Comparison of ENCODE assay signal across 9 mouse cellular contexts in the genomic region with DNA sequence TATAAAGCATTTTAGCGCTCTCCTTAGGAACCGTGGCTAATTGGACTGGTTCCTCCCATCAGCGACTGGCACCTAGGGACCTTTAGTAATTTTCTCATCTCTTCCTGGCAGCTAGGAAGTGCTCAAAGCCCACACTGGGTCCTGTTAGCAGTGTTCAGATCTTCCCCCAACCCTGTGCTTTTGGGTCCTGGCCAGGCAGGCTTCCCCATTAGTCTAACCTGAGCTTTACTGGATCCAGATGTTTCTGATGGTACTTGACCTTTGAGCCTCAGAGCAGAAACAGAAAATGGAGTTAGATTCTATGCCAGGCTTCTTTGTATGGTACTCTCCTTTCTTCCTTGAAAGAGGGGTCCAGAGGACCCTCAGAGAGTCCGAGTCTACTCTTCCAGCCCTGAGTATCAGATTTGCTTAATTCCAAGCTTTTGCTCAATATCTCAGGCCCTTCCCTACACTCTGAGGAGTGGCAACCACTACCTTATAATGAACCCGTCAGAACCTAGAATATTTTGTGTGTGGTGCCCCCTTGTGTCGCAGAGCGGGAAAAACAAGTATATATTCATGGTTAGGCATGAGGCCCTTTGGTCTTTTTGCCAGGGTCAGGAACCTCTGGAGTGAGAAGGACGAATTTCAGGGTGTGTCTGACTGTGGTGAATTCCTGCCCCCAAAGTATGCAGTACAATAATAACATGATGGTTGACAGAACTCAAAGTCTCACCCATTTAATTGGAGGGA. TPM values are rescaled to one million over a fixed set of nuclear protein-coding genes. Genes with fewer than 3 reads are reported as not detected.
DNase-seq lines count a peak whose midpoint lies in the region; ATAC-seq and TF ChIP-seq lines count a peak whose summit lies in the region.
"Had no signal": no experiment of that assay in that cellular context is flagged by ENCODE, and none has a peak within 500 bp of the region (broad histone marks: within the 10 kb centered on the region; RNA-seq: fewer than 3 reads in every experiment).

No protein-coding gene starts in this region.

- H3K4me3 ChIP-seq in G1E (ENCODE audit: low read depth, low read length): no peak overlapping the region
- no peak overlapping the region for H3K4me3 ChIP-seq in forebrain, embryonic 16.5 days (replicated peaks; ENCODE audit: low read length)
- H3K4me3 ChIP-seq in midbrain, embryonic 14.5 days (replicated peaks; ENCODE audit: low read depth, low read length): no peak overlapping the region
- H3K4me3 ChIP-seq: erythroblast, embryonic 14.5 days had no signal

- H3K27ac ChIP-seq in forebrain, embryonic 16.5 days (ENCODE audit: low read length): no peak overlapping the region
- H3K27ac ChIP-seq in midbrain, embryonic 14.5 days (replicated peaks; ENCODE audit: low read depth, low read length): no peak overlapping the region

- 28% methylated on average over 8 of the region's 8 CpGs for WGBS in forebrain, embryonic 16.5 days
- WGBS in midbrain, embryonic 14.5 days: 27% methylated on average over 8 of the region's 8 CpGs

- H3K4me1 ChIP-seq in G1E (ENCODE audit: insufficient read depth, low read depth, low read length): peaks cover 4% of the 10 kb centered on the region; the same call in 1 of the 2 replicates
- H3K4me1 ChIP-seq in forebrain, embryonic 16.5 days (replicated peaks; ENCODE audit: control insufficient read depth, insufficient read depth, low read length): peaks cover 17% of the 10 kb centered on the region
- H3K4me1 ChIP-seq in midbrain, embryonic 14.5 days (ENCODE audit: control insufficient read depth, insufficient read depth, low read length): peaks cover 14% of the 10 kb centered on the region

- no peak for TF ChIP-seq CTCF in G1E (IDR thresholded peaks at IDR 0.05; ENCODE audit: low read depth, low read length)

- H3K36me3 ChIP-seq in G1E (replicated peaks): no peaks in the 10 kb centered on the region
- no peaks in the 10 kb centered on the region for H3K36me3 ChIP-seq in forebrain, embryonic 16.5 days (ENCODE audit: control insufficient read depth, insufficient read depth)
- no peaks in the 10 kb centered on the region for H3K36me3 ChIP-seq in midbrain, embryonic 14.5 days (ENCODE audit: control insufficient read depth, insufficient read depth, low read length)

- no peak; the same call in 1 of the 2 replicates for ATAC-seq in G1E (ENCODE audit: extremely low read depth, insufficient number of reproducible peaks, low FRiP score, poor library complexity, severe bottlenecking)
- peak; percentile 31; the same call in 1 of the 2 replicates for ATAC-seq in forebrain, embryonic 16.5 days
- no peak for ATAC-seq in midbrain, embryonic 14.5 days (ENCODE audit: low FRiP score, low TSS enrichment)
- ATAC-seq in inflammation-experienced regulatory T-cells, adult 6 months: no peak

- no peaks in the 10 kb centered on the region for H3K9me3 ChIP-seq in G1E (replicated peaks)
- H3K9me3 ChIP-seq in forebrain, embryonic 16.5 days (ENCODE audit: control insufficient read depth, low read length): no peaks in the 10 kb centered on the region
- no peaks in the 10 kb centered on the region for H3K9me3 ChIP-seq in midbrain, embryonic 14.5 days (ENCODE audit: control insufficient read depth, low read length)

- DNase-seq in left cerebral cortex, adult 18-20 months (ENCODE audit: low spot score in 2 of 2): peak; percentile 62 to 66
- DNase-seq in left cerebral cortex, adult 11 months (ENCODE audit: low spot score): no peak
- DNase-seq in G1E (ENCODE audit: low spot score): peak; percentile 27
- peak; percentile 34 for DNase-seq in c-Kit-positive CD71-positive TER-119-negative erythroid progenitor cells, embryonic 14.5 days (ENCODE audit: low read depth)
- peak; percentile 50 to 67 for DNase-seq in layer of hippocampus, postnatal 14 days (ENCODE audit: low spot score in 2 of 2)
- peak; percentile 83 for DNase-seq in midbrain, embryonic 14.5 days

- H3K4me2 ChIP-seq in forebrain, embryonic 16.5 days (ENCODE audit: low read length): no peak overlapping the region
- no peak overlapping the region for H3K4me2 ChIP-seq in midbrain, embryonic 14.5 days (ENCODE audit: low read length)

- H3K27me3 ChIP-seq in G1E (ENCODE audit: insufficient read depth, low read length): peaks cover 39% of the 10 kb centered on the region
- H3K27me3 ChIP-seq in forebrain, embryonic 16.5 days (replicated peaks; ENCODE audit: control insufficient read depth, insufficient read depth, low read length): no peaks in the 10 kb centered on the region
- H3K27me3 ChIP-seq in midbrain, embryonic 14.5 days (ENCODE audit: control insufficient read depth, insufficient read depth, low read length): no peaks in the 10 kb centered on the region

- H3K9ac ChIP-seq in forebrain, embryonic 16.5 days (replicated peaks; ENCODE audit: low read depth, low read length): no peak overlapping the region
- no peak overlapping the region for H3K9ac ChIP-seq in midbrain, embryonic 14.5 days (replicated peaks; ENCODE audit: low read length)

RNA-seq across cellular contexts. Expression of gene Rims3, which starts 32.9 kb away (rescaled TPM):
- 100 to 1,000 TPM; 194 to 217 TPM for total RNA-seq in left cerebral cortex, adult 18-20 months (2021)
- total RNA-seq in G1E (2014; fragmentation: Nextera tagmentation) (not detected in 2 replicates), G1E (2017) (0.06 and 0.16 TPM in 2 replicates)
- not detected in 2 replicates for polyA plus RNA-seq in G1E (2012)
- 9.6 and 14.1 TPM in 2 replicates for polyA plus RNA-seq in forebrain, embryonic 16.5 days (2015; fragmentation: Nextera tagmentation; extraction: Ambion mirVana)
- total RNA-seq in layer of hippocampus, postnatal 14 days (2021): 10 to 100 TPM; 17.5 to 24.7 TPM
- 20.7 and 20.9 TPM in 2 replicates for polyA plus RNA-seq in midbrain, embryonic 14.5 days (2014; fragmentation: Nextera tagmentation; extraction: Ambion mirVana)
- 1 to 10 TPM in 2 of 3 experiments, under 1 TPM in 1; 0.58 to 1.1 (median 1.0) TPM for polyA plus RNA-seq in inflammation-experienced regulatory T-cells, adult 6 months (2017; shearing (Covaris generic))

RNA-seq across cellular contexts. Expression of gene Exo5, which starts 37.3 kb away (rescaled TPM):
- 10 to 100 TPM; 12.7 to 15.0 TPM for total RNA-seq in left cerebral cortex, adult 18-20 months (2021)
- total RNA-seq in G1E (2014; fragmentation: Nextera tagmentation) (9.2 TPM in 2 replicates), G1E (2017) (12.6 and 14.5 TPM in 2 replicates)
- polyA plus RNA-seq in G1E (2012): 4.7 and 5.5 TPM in 2 replicates
- 44.6 and 44.9 TPM in 2 replicates for polyA plus RNA-seq in forebrain, embryonic 16.5 days (2015; fragmentation: Nextera tagmentation; extraction: Ambion mirVana)
- 10 to 100 TPM in 1 of 2 experiments, 1 to 10 TPM in 1; 9.4 to 10.1 TPM for total RNA-seq in layer of hippocampus, postnatal 14 days (2021)
- polyA plus RNA-seq in midbrain, embryonic 14.5 days (2014; fragmentation: Nextera tagmentation; extraction: Ambion mirVana): 32.5 and 33.5 TPM in 2 replicates
- polyA plus RNA-seq in inflammation-experienced regulatory T-cells, adult 6 months (2017; shearing (Covaris generic)): 10 to 100 TPM; 28.4 to 30.8 (median 30.0) TPM

RNA-seq across cellular contexts. Expression of gene Nfyc, which starts 56.2 kb away (rescaled TPM):
- 10 to 100 TPM; 45.1 to 49.4 TPM for total RNA-seq in left cerebral cortex, adult 18-20 months (2021)
- total RNA-seq in G1E (2014; fragmentation: Nextera tagmentation) (61.2 and 90.7 TPM in 2 replicates), G1E (2017) (35.8 and 42.9 TPM in 2 replicates)
- polyA plus RNA-seq in G1E (2012): 36.7 and 80.1 TPM in 2 replicates
- polyA plus RNA-seq in forebrain, embryonic 16.5 days (2015; fragmentation: Nextera tagmentation; extraction: Ambion mirVana): 96.5 and 107 TPM in 2 replicates
- total RNA-seq in layer of hippocampus, postnatal 14 days (2021): 10 to 100 TPM; 49.1 to 53.8 TPM
- polyA plus RNA-seq in midbrain, embryonic 14.5 days (2014; fragmentation: Nextera tagmentation; extraction: Ambion mirVana): 89.4 and 97.5 TPM in 2 replicates
- 10 to 100 TPM; 56.4 to 70.1 (median 67.4) TPM for polyA plus RNA-seq in inflammation-experienced regulatory T-cells, adult 6 months (2017; shearing (Covaris generic))
